Mouse (Mus musculus): ENCODE measurements around the gene Pax4. TPM values are rescaled to one million over a fixed set of nuclear protein-coding genes. Genes with fewer than 3 reads are reported as not detected.

The Pax4 gene
- polyA plus RNA-seq, 1 experiment from 2014 or later = not detected

DNA sequence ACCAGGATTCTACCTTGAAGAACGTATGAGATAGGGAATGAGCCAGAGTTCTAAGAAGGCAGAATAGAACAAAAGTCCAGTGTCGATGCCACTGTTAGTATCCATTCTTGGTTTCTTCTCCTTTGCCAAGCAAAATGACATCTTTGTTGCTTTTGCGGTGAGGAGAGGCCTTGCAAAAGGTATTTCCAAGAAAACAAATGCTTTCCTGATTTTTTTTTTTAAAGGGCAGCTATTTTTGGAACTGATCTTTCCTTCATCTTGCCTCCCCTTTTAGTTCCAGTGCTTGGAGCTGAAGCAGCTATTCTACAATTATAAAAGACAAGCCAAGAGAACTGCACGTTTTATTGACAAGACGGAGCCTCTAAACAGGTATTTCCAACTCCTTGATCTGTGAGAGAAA, 25.7 kb upstream of the Pax4 start, which contains the start of gene Snd1:
Gene Snd1 (plus strand): TSS at position 301 of the 400 bp plus-strand sequence.
- peaks cover 6% of the 10 kb centered on the region for H3K4me1 ChIP-seq (replicated peaks)
- H3K4me2 ChIP-seq (replicated peaks) = no peak within 1 kb of the TSS
- ATAC-seq = no peak

DNA sequence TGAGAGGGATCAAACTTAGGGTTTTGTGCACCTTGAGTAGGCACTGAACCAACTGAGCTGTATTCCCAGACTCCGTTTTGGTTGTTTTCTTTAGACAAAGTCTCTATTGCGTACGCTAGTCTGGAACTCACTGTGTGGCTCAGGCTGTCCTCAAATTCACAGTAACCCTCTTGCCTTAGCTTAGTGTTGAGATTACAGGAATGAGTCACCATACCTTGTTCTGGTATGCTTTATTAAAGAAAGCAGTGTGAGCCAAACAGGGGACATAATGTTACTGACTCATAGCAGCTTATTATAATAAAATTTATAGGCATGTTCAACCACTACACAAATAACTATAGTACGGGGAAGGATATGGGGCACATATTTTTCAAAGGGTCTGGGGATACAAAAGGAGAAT, 25.1 kb upstream of the Pax4 start:
- H3K4me3 ChIP-seq (replicated peaks) = no peak overlapping the region
- H3K27me3 ChIP-seq = no peaks in the 10 kb centered on the region
- H3K9me3 ChIP-seq = no peaks in the 10 kb centered on the region
- peaks cover 3% of the 10 kb centered on the region for H3K4me1 ChIP-seq (replicated peaks)
- whole genome bisulfite sequencing = 89% methylated on average over 4 of the region's 4 CpGs
- H3K27ac ChIP-seq = no peak overlapping the region
- no peak overlapping the region for H3K9ac ChIP-seq (replicated peaks)
- H3K4me2 ChIP-seq (replicated peaks) = no peak overlapping the region
- no peaks in the 10 kb centered on the region for H3K36me3 ChIP-seq
- no peak for ATAC-seq

More for the DNA sequence above, 25.7 kb upstream of the Pax4 start, which contains the start of gene Snd1:
- Histone ChIP-seq H3K27ac (no peak within 1 kb of the TSS), H3K27me3 (no peaks in the 10 kb centered on the region), H3K9me3 (no peaks in the 10 kb centered on the region), H3K9ac (replicated peaks) (no peak within 1 kb of the TSS), H3K36me3 (no peaks in the 10 kb centered on the region), H3K4me3 (replicated peaks) (no peak within 1 kb of the TSS)
- 85% methylated on average over 5 of the region's 5 CpGs for WGBS

DNA sequence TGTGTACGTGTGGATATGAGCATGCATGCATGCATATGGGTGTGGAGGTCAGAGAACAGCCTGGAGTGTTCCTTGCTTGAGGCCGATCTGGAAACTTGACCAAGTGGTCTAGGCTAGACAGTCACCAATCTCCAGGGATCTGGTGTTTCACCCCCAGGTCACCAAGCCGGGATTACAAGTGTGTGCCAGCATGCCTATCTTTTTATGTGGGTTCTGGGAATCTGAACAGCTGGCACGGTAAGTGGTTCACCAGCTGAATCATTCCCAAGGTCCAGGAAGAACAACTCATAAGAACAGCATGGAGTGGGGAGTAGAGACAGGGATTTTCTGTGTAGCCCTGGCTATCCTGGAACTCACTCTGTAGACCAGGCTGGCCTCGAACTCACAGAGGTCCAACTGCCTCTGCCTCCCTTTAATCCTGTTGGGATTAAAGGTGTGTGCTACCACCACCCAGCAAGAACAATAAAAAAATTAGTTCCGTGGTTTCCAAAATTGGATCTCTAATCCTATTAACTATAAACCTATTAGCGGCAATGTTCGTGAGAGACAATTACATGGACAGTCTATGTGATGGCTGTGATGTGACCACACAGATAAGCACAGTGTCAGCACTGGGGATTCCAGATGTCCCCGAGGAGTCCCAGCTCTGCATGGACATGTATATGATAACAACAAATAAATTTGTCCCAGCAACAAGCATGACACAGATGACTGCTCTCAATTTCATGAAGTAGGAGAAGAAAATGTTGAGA, 22.3 kb upstream of the Pax4 start:
- 81% methylated on average over 9 of the region's 9 CpGs for WGBS

GRCm38 (mm10) chr6:28470621-28471020, 21.5 kb upstream of the Pax4 start:
- no peak for ATAC-seq
- 79% methylated on average over 5 of the region's 5 CpGs for WGBS
- no peaks in the 10 kb centered on the region for H3K36me3 ChIP-seq
- H3K9ac ChIP-seq (replicated peaks) = no peak overlapping the region
- H3K27ac ChIP-seq = no peak overlapping the region
- H3K4me2 ChIP-seq (replicated peaks) = no peak overlapping the region
- no peaks in the 10 kb centered on the region for H3K4me1 ChIP-seq (replicated peaks)
- H3K27me3 ChIP-seq = no peaks in the 10 kb centered on the region
- H3K9me3 ChIP-seq = no peaks in the 10 kb centered on the region
- H3K4me3 ChIP-seq (replicated peaks) = no peak overlapping the region

More for the DNA sequence above, 22.3 kb upstream of the Pax4 start:
- ATAC-seq = no peak
- H3K27me3 ChIP-seq = no peaks in the 10 kb centered on the region
- no peaks in the 10 kb centered on the region for H3K36me3 ChIP-seq
- H3K4me3 ChIP-seq (replicated peaks) = no peak overlapping the region
- H3K9me3 ChIP-seq = no peaks in the 10 kb centered on the region
- no peak overlapping the region for H3K27ac ChIP-seq
- H3K4me2 ChIP-seq (replicated peaks) = no peak overlapping the region
- H3K4me1 ChIP-seq (replicated peaks) = no peaks in the 10 kb centered on the region
- no peak overlapping the region for H3K9ac ChIP-seq (replicated peaks)

- ATAC-seq = no peak
- no peak overlapping the region for H3K4me2 ChIP-seq (replicated peaks)
- H3K27ac ChIP-seq = no peak overlapping the region
- H3K9ac ChIP-seq (replicated peaks) = no peak overlapping the region
- H3K9me3 ChIP-seq = no peaks in the 10 kb centered on the region
- H3K4me1 ChIP-seq (replicated peaks) = no peaks in the 10 kb centered on the region
- H3K27me3 ChIP-seq = no peaks in the 10 kb centered on the region
- WGBS = 76% methylated on average over 4 of the region's 4 CpGs
- H3K36me3 ChIP-seq = no peaks in the 10 kb centered on the region
- no peak overlapping the region for H3K4me3 ChIP-seq (replicated peaks)
Measured at GRCm38 (mm10) chr6:28470017-28470602, 21.0 kb upstream of the Pax4 start.

- H3K4me1 ChIP-seq (replicated peaks) = no peaks in the 10 kb centered on the region
Measured at GRCm38 (mm10) chr6:28464630-28465029, 15.5 kb upstream of the Pax4 start.

DNA sequence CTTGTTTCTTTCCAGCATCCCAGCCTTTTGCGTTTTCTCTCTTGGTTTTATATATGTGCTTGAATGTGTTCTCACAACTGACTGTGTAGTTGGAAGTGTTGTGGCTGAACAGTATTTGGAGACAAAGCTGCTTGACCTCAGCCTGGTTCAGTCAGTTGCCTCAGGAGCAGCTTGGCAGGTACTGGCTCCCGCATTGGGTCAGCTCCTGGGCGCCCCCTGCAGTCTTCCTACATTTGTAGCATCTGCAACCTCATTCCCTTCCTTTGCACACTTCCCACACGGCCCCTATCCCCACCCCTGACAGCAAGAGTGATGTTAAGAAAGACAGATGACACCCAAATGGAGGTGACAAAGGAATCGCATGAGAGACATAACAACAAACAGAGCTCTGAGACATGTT, 11.4 kb upstream of the Pax4 start:
- Histone ChIP-seq H3K36me3 (no peaks in the 10 kb centered on the region), H3K4me3 (replicated peaks) (no peak overlapping the region), H3K4me1 (replicated peaks) (no peaks in the 10 kb centered on the region), H3K9ac (replicated peaks) (no peak overlapping the region), H3K27me3 (no peaks in the 10 kb centered on the region), H3K9me3 (no peaks in the 10 kb centered on the region), H3K4me2 (replicated peaks) (no peak overlapping the region), H3K27ac (no peak overlapping the region)
- no peak for ATAC-seq
- WGBS = 9% methylated on average over 5 of the region's 5 CpGs

More at GRCm38 (mm10) chr6:28464630-28465029, 15.5 kb upstream of the Pax4 start:
- H3K4me2 ChIP-seq (replicated peaks) = no peak overlapping the region
- no peaks in the 10 kb centered on the region for H3K36me3 ChIP-seq
- H3K4me3 ChIP-seq (replicated peaks) = no peak overlapping the region
- WGBS = 71% methylated on average over 6 of the region's 6 CpGs
- no peak overlapping the region for H3K9ac ChIP-seq (replicated peaks)
- no peak overlapping the region for H3K27ac ChIP-seq
- H3K27me3 ChIP-seq = no peaks in the 10 kb centered on the region
- no peak for ATAC-seq
- H3K9me3 ChIP-seq = no peaks in the 10 kb centered on the region

DNA sequence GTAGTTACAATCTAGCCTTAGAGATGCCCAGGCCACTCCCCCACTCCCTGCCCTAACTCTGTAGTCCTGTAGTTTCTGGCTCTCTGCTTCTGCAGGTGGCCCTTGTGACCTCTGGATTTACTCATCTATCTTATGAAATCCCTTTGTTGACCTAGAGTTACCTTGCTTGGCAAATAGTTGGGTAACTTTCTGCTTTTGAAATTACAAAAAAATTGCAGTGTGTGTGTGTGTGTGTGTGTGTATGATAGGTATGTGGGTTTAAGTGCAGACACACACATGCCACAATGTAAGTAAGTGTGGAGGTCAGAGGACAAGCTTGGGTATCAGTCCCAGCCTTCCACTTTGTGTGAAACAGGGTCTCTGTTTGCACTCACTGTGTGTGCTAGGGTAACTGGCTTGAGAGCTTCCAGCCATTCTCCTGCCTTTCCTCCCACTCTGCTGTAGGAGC, 10.1 kb upstream of the Pax4 start:
- Histone ChIP-seq H3K4me1 (replicated peaks) (no peaks in the 10 kb centered on the region), H3K9ac (replicated peaks) (no peak overlapping the region), H3K27ac (no peak overlapping the region), H3K4me3 (replicated peaks) (no peak overlapping the region), H3K36me3 (no peaks in the 10 kb centered on the region), H3K27me3 (no peaks in the 10 kb centered on the region), H3K9me3 (no peaks in the 10 kb centered on the region), H3K4me2 (replicated peaks) (no peak overlapping the region)
- ATAC-seq = no peak

DNA sequence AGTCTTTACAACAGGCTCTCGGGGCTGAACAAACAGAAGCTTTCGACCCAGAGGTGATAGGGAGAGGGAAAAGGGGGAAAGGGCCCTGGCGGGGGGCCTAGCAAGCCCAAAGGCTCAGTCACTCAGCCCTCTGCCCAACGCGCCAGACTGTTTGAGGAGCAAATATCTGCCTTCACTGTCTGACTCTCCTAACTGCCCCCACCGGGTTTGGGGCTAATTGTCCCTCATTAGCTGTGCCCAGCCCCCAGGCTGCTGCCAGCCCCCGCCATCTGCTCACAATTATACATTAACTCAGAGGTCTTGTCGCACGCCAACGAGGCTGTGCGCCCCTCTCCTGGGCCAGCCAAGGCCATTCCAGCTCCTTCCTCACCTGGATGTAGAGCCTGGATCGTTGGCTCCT, 1.8 kb upstream of the Pax4 start:
- WGBS = 3% methylated on average over 12 of the region's 12 CpGs
- no peak overlapping the region for H3K4me2 ChIP-seq (replicated peaks)
- no peak for ATAC-seq

GRCm38 (mm10) chr6:28450481-28450880, 1.3 kb upstream of the Pax4 start:
- H3K27ac ChIP-seq = no peak overlapping the region
- peaks cover 42% of the 10 kb centered on the region for H3K27me3 ChIP-seq
- H3K9ac ChIP-seq (replicated peaks) = no peak overlapping the region
- WGBS = 11% methylated on average over 5 of the region's 5 CpGs
- no peaks in the 10 kb centered on the region for H3K36me3 ChIP-seq
- no peaks in the 10 kb centered on the region for H3K9me3 ChIP-seq
- no peak overlapping the region for H3K4me2 ChIP-seq (replicated peaks)
- 0 out of 2 replicates have a peak, but pooled peaks cover 4% of the 10 kb centered on the region for H3K4me1 ChIP-seq (replicated peaks)
- ATAC-seq = no peak
- H3K4me3 ChIP-seq (replicated peaks) = no peak overlapping the region

More for the DNA sequence above, 1.8 kb upstream of the Pax4 start:
- Histone ChIP-seq H3K9ac (replicated peaks) (no peak overlapping the region), H3K27ac (no peak overlapping the region), H3K4me1 (replicated peaks) (0 out of 2 replicates have a peak, but pooled peaks cover 4% of the 10 kb centered on the region), H3K4me3 (replicated peaks) (no peak overlapping the region), H3K27me3 (peaks cover 42% of the 10 kb centered on the region), H3K36me3 (no peaks in the 10 kb centered on the region), H3K9me3 (no peaks in the 10 kb centered on the region)

DNA sequence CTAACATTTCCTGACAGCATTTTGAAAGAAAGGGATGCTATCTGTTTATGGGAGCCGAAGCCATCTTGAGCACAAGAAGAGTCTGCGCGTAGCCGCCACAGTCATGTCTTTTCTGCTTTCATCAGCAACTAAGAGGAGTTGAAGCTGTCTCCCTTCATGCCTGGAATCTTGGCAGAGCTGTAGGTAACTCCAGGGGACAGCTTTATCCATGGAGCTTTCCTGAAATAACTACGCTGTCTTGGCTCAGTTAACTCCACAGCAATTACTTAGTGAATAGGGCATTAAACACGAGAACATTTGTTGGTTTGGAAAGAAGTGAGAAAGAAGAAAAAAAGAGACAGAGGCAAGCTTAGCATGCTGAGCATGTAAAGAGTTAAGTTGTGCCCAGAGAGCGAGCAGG, 1.2 kb downstream of the Pax4 start:
- Histone ChIP-seq H3K36me3 (no peaks in the 10 kb centered on the region), H3K27me3 (peaks cover 37% of the 10 kb centered on the region), H3K4me1 (replicated peaks) (0 out of 2 replicates have a peak, but pooled peaks cover 4% of the 10 kb centered on the region), H3K4me2 (replicated peaks) (no peak overlapping the region), H3K9ac (replicated peaks) (no peak overlapping the region), H3K9me3 (no peaks in the 10 kb centered on the region), H3K27ac (no peak overlapping the region), H3K4me3 (replicated peaks) (no peak overlapping the region)
- 80% methylated on average over 7 of the region's 7 CpGs for WGBS
- no peak for ATAC-seq

GRCm38 (mm10) chr6:28431538-28431855, 17.7 kb downstream of the Pax4 start:
- Histone ChIP-seq H3K9ac (replicated peaks) (no peak overlapping the region), H3K36me3 (peaks cover 12% of the 10 kb centered on the region), H3K27ac (no peak overlapping the region), H3K4me3 (replicated peaks) (no peak overlapping the region), H3K4me2 (replicated peaks) (no peak overlapping the region), H3K9me3 (no peaks in the 10 kb centered on the region), H3K4me1 (replicated peaks) (no peaks in the 10 kb centered on the region), H3K27me3 (no peaks in the 10 kb centered on the region)
- no peak for ATAC-seq
- WGBS = 80% methylated on average over 6 of the region's 6 CpGs
